Mouse (Mus musculus) MEL (cell line): ENCODE results near the gene Hes3. TPM values are rescaled to one million over a fixed set of nuclear protein-coding genes. Genes with fewer than 3 reads are reported as not detected.

Experiments used
- DNase-seq: peaks from one replicate; pipeline ENCODE4 v3.0.0; 2011; ENCODE audit warnings: low read depth, low spot score
- H3K27ac ChIP-seq: 2 replicates; pipeline ENCODE4 v1.5.1; 2012; ENCODE audit warnings: low read depth, mild to moderate bottlenecking, control low read depth, low read length, moderate library complexity; ENCODE audit not compliant: control insufficient read depth
- H3K27me3 ChIP-seq, 2 experiments: fragments of 150-350 bp in 1 of 2; sonication (generic) in 1 of 2; 2 replicates each; pipeline ENCODE4 v1.6.1; 2012; ENCODE audit warnings: low read length in 2 of 2, mild to moderate bottlenecking in 2 of 2, improper control_type of control experiment in 1 of 2, moderate library complexity in 1 of 2; ENCODE audit not compliant: insufficient read depth in 2 of 2, control insufficient read depth in 1 of 2
- H3K36me3 ChIP-seq, 2 experiments: 2 replicates each; pipeline ENCODE4 v1.6.1; 2012 to 2014; ENCODE audit warnings: low read length in 2 of 2, improper control_type of control experiment in 1 of 2, inconsistent platforms in 1 of 2, mild to moderate bottlenecking in 1 of 2; ENCODE audit not compliant: insufficient read depth in 2 of 2, control insufficient read depth in 1 of 2
- H3K4me1 ChIP-seq, 2 experiments: fragments of 150-350 bp in 1 of 2; sonication (generic) in 1 of 2; 2 replicates each; pipeline ENCODE4 v1.6.1; 2012; ENCODE audit warnings: low read length in 2 of 2, improper control_type of control experiment in 1 of 2, mild to moderate bottlenecking in 1 of 2; ENCODE audit not compliant: insufficient read depth in 2 of 2, control insufficient read depth in 1 of 2
- H3K4me3 ChIP-seq, 2 experiments: fragments of 150-350 bp in 1 of 2; sonication (generic) in 1 of 2; 2 replicates each; pipeline ENCODE4 v1.5.1; 2012; ENCODE audit warnings: low read depth in 2 of 2, low read length in 2 of 2, mild to moderate bottlenecking in 2 of 2, moderate library complexity in 2 of 2, control low read depth in 1 of 2, improper control_type of control experiment in 1 of 2; ENCODE audit not compliant: control insufficient read depth in 1 of 2, insufficient read depth in 1 of 2
- H3K79me2 ChIP-seq: 2 replicates; pipeline ENCODE4 v1.6.1; 2012; ENCODE audit warnings: mild to moderate bottlenecking, low read length, moderate library complexity; ENCODE audit not compliant: control insufficient read depth, poor library complexity, insufficient read depth
- H3K9ac ChIP-seq: 2 replicates; pipeline ENCODE4 v1.6.1; 2012; ENCODE audit warnings: low read depth, mild to moderate bottlenecking, control low read depth, low read length, moderate library complexity; ENCODE audit not compliant: control insufficient read depth, poor library complexity, severe bottlenecking
- H3K9me3 ChIP-seq: fragments of 150-350 bp; sonication (generic); replicated peaks from 2 replicates; pipeline ENCODE4 v1.6.1; 2012; ENCODE audit warnings: mild to moderate bottlenecking, low read length, improper control_type of control experiment, moderate library complexity; ENCODE audit not compliant: insufficient read depth
- BHLHE40 ChIP-seq: IDR thresholded peaks from 2 replicates; pipeline ENCODE4 v1.6.1; 2012; ENCODE audit warnings: low read depth, mild to moderate bottlenecking, inconsistent platforms, low read length, improper control_type of control experiment, borderline replicate concordance
- CHD2 ChIP-seq: IDR thresholded peaks from 2 replicates; pipeline ENCODE4 v1.6.1; 2011; ENCODE audit warnings: low read length, improper control_type of control experiment
- E2F4 ChIP-seq: IDR thresholded peaks from 2 replicates; pipeline ENCODE4 v1.6.1; 2011; ENCODE audit warnings: low read depth, low read length, improper control_type of control experiment, borderline replicate concordance
- ETS1 ChIP-seq: IDR thresholded peaks from 2 replicates; pipeline ENCODE4 v1.6.1; 2012; ENCODE audit warnings: low read depth, mild to moderate bottlenecking, inconsistent platforms, low read length, improper control_type of control experiment, moderate library complexity
- GABPA ChIP-seq: IDR thresholded peaks from 2 replicates; pipeline ENCODE4 v1.6.1; 2012; ENCODE audit warnings: low read depth, mild to moderate bottlenecking, inconsistent platforms, low read length, improper control_type of control experiment, moderate library complexity
- GATA1 ChIP-seq: IDR thresholded peaks from 2 replicates; pipeline ENCODE4 v1.6.1; 2011; ENCODE audit warnings: low read depth, low read length, improper control_type of control experiment
- HCFC1 ChIP-seq: IDR thresholded peaks from 2 replicates; pipeline ENCODE4 v1.6.1; 2012; ENCODE audit warnings: low read depth, mild to moderate bottlenecking, inconsistent platforms, low read length, improper control_type of control experiment, moderate library complexity
- JUND ChIP-seq: IDR thresholded peaks from 2 replicates; pipeline ENCODE4 v1.6.1; 2011; ENCODE audit warnings: low read depth, mild to moderate bottlenecking, improper control_type of control experiment, low read length
- KAT2A ChIP-seq: conservative IDR thresholded peaks from 2 replicates; pipeline ENCODE4 v1.6.1; 2012; ENCODE audit warnings: low read depth, low read length, improper control_type of control experiment, inconsistent platforms
- MAX ChIP-seq: IDR thresholded peaks from 2 replicates; pipeline ENCODE4 v1.6.1; 2011; ENCODE audit warnings: low read length, improper control_type of control experiment
- MAZ ChIP-seq: IDR thresholded peaks from 2 replicates; pipeline ENCODE4 v1.6.1; 2012; ENCODE audit warnings: low read depth, mild to moderate bottlenecking, inconsistent platforms, low read length, improper control_type of control experiment
- MEF2A ChIP-seq: IDR thresholded peaks from 2 replicates; pipeline ENCODE4 v1.6.1; 2014; ENCODE audit warnings: low read depth, mild to moderate bottlenecking, inconsistent platforms, low read length, improper control_type of control experiment; ENCODE audit not compliant: poor library complexity, insufficient replicate concordance, severe bottlenecking; ENCODE audit errors: extremely low read depth
- MXI1 ChIP-seq: IDR thresholded peaks from 2 replicates; pipeline ENCODE4 v1.6.1; 2011; ENCODE audit warnings: mild to moderate bottlenecking, low read depth, low read length, improper control_type of control experiment
- MYB ChIP-seq: IDR thresholded peaks from 2 replicates; pipeline ENCODE4 v1.6.1; 2011; ENCODE audit warnings: mild to moderate bottlenecking, low read depth, low read length, improper control_type of control experiment
- NELFE ChIP-seq: IDR thresholded peaks from 2 replicates; pipeline ENCODE4 v1.6.1; 2011; ENCODE audit warnings: low read depth, low read length, improper control_type of control experiment
- POLR2A ChIP-seq, 2 experiments: IDR thresholded peaks; 2 replicates each; pipeline ENCODE4 v1.6.1; 2011 to 2012; ENCODE audit warnings: low read length in 2 of 2, mild to moderate bottlenecking in 2 of 2, control low read depth in 1 of 2, improper control_type of control experiment in 1 of 2, low read depth in 1 of 2, moderate library complexity in 1 of 2; ENCODE audit not compliant: control insufficient read depth in 1 of 2, insufficient read depth in 1 of 2, poor library complexity in 1 of 2
- POLR2AphosphoS2 ChIP-seq: IDR thresholded peaks from 2 replicates; pipeline ENCODE4 v1.6.1; 2011; ENCODE audit warnings: low read length, improper control_type of control experiment
- POLR2AphosphoS5 ChIP-seq: IDR thresholded peaks from 2 replicates; pipeline ENCODE4 v1.6.1; 2012; ENCODE audit warnings: low read depth, borderline replicate concordance, mild to moderate bottlenecking, inconsistent platforms, low read length, moderate library complexity, mixed read lengths
- RCOR1 ChIP-seq: IDR thresholded peaks from 2 replicates; pipeline ENCODE4 v1.6.1; 2012; ENCODE audit warnings: low read depth, mild to moderate bottlenecking, inconsistent platforms, low read length, improper control_type of control experiment
- TAL1 ChIP-seq: IDR thresholded peaks from 2 replicates; pipeline ENCODE4 v1.6.1; 2012; ENCODE audit warnings: mild to moderate bottlenecking, inconsistent platforms, low read length, moderate library complexity, mixed read lengths
- TBP ChIP-seq: IDR thresholded peaks from 2 replicates; pipeline ENCODE4 v1.8.0; 2011; ENCODE audit warnings: low read depth, low read length, improper control_type of control experiment
- TCF12 ChIP-seq: IDR thresholded peaks from 2 replicates; pipeline ENCODE4 v1.6.1; 2014; ENCODE audit warnings: low read depth, mild to moderate bottlenecking, inconsistent platforms, low read length, improper control_type of control experiment, moderate library complexity
- UBTF ChIP-seq: IDR thresholded peaks from 2 replicates; pipeline ENCODE4 v1.6.1; 2012; ENCODE audit warnings: low read depth, mild to moderate bottlenecking, inconsistent platforms, low read length, improper control_type of control experiment, moderate library complexity, borderline replicate concordance; ENCODE audit not compliant: insufficient read depth
- USF1 ChIP-seq: IDR thresholded peaks from 2 replicates; pipeline ENCODE4 v1.6.1; 2014; ENCODE audit warnings: low read depth, mild to moderate bottlenecking, inconsistent platforms, low read length, improper control_type of control experiment, moderate library complexity
- ZC3H11A ChIP-seq: IDR thresholded peaks from 2 replicates; pipeline ENCODE4 v1.6.1; 2012; ENCODE audit warnings: low read depth, mild to moderate bottlenecking, inconsistent platforms, low read length, improper control_type of control experiment
- ZMIZ1 ChIP-seq: IDR thresholded peaks from 2 replicates; pipeline ENCODE4 v1.6.1; 2012; ENCODE audit warnings: low read depth, mild to moderate bottlenecking, inconsistent platforms, low read length, improper control_type of control experiment, moderate library complexity
- ZNF384 ChIP-seq: IDR thresholded peaks from 2 replicates; pipeline ENCODE4 v1.6.1; 2012; ENCODE audit warnings: low read depth, mild to moderate bottlenecking, inconsistent platforms, low read length, improper control_type of control experiment
- polyA plus RNA-seq, 2 experiments: library from polyadenylated mRNA; stranded (reverse) in 1 of 2; unstranded in 1 of 2; fragments of >175 nt in 1 of 2; fragments of >200 nt in 1 of 2; gene quantifications; 2 replicates each; pipeline versions ENCODE4 v1.2.1 to v1.2.4; 2012; ENCODE audit warnings: low replicate concordance in 2 of 2, low read depth in 1 of 2; ENCODE audit not compliant: insufficient read length in 2 of 2, insufficient read depth in 1 of 2, missing spikeins in 1 of 2
- total RNA-seq: library from RNA; depleted of rRNA; stranded (reverse); fragments of 300-350 nt; gene quantifications from 2 replicates; pipeline ENCODE4 v1.2.3, GENCODE M21; 2012

Gene Hes3
- total and polyA plus RNA-seq, 3 experiments: 0.04 TPM; not detected in 2

DNA sequence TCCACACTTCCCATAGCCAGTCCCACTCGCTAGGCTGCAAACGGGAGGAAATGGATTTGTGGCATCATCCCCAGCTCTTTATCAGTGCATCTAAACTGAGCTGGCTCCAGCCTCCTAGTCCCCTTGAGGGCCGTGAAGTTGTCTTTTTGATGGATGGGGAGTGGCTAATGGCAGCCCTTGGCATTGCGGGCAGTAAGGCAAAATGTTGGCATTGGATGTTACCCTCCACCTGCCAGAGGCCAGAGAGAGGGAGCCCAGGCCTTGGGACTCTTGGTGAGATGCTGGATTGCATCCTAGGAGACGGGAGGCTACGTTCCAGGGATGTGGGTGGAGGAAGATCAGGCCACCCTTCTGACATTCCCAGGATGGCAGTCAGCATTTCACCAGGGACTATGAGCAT, 14.5 kb upstream of the Hes3 start:
- no peak for DNase-seq
- Histone ChIP-seq H3K79me2 (no peaks in the 10 kb centered on the region), H3K27me3 (no peaks in the 10 kb centered on the region), H3K36me3 (no peaks in the 10 kb centered on the region; a peak in 1 of 4 replicates), H3K9me3 (no peaks in the 10 kb centered on the region), H3K27ac (no peak overlapping the region)
- TF ChIP-seq GATA1 (no peak), GABPA (no peak), MXI1 (no peak), TAL1 (no peak), KAT2A (no peak), MYB (no peak), RCOR1 (no peak), NELFE (no peak), ZMIZ1 (no peak), UBTF (no peak), ETS1 (no peak)
- TF ChIP-seq, all 39 proteins: peak for 0
- no peak overlapping the region for H3K9ac ChIP-seq
- H3K4me1 ChIP-seq: no peaks in the 10 kb centered on the region
- no peak overlapping the region for H3K4me3 ChIP-seq

DNA sequence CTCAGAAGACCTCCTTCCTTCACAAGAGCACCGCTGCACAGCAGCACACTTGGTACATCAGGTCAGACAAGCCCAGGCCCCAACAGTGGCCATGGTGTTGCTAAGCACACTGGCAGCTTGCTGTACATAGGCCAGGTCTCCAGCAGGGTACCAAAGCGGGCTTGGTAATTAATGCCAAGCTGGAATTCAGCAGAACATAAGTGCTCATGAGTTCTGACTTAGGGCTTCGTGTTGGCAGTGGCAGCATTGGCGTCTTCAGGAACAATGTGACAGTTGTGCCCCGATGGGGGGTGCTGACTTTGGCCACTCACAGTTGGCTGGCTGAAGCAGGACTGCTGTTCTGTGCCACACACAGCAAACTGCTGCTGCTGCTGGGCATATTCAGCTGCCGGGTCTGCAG, 13.2 kb upstream of the Hes3 start:
- Histone ChIP-seq H3K4me3 (no peak overlapping the region), H3K36me3 (no peaks in the 10 kb centered on the region; a peak in 1 of 4 replicates), H3K9me3 (no peaks in the 10 kb centered on the region)

DNA sequence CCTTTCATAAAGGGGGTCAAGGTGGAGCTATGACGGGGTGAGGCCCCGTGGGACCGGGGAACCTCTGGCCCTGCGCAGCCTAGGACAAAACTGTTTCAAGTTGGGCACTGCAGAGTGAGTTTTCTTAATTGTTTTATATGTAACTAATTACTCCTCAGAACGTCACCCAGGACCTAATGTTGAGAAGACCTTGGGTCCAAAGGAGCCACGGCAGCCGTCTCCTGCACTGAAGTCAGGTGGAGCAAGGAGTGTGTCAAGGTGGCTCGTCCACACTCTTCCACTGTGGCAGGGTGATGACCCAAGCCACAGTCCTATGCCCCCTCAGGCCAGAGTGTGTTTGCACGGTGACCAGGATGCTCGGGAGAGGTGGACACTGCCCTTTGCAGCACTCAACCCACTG, 11.7 kb upstream of the Hes3 start:
- H3K27me3 ChIP-seq: no peaks in the 10 kb centered on the region
- H3K4me1 ChIP-seq: peaks cover 3 to 5% of the 10 kb centered on the region in 2 experiments; a peak in 1 of 4 replicates
- peaks cover 8% of the 10 kb centered on the region for H3K79me2 ChIP-seq
- H3K27ac ChIP-seq: no peak overlapping the region
- TF ChIP-seq GATA1 (no peak), ZC3H11A (no peak), JUND (no peak), ZNF384 (no peak), USF1 (no peak), ZMIZ1 (no peak), TBP (no peak), HCFC1 (no peak), MAZ (no peak), BHLHE40 (no peak), GABPA (no peak), MXI1 (no peak), MEF2A (no peak), MAX (no peak), POLR2AphosphoS5 (no peak), CHD2 (no peak)
- DNase-seq: no peak
- H3K36me3 ChIP-seq: peaks cover 0 to 5% of the 10 kb centered on the region in 2 experiments; a peak in 2 of 4 replicates
- no peaks in the 10 kb centered on the region for H3K9me3 ChIP-seq
- H3K4me3 ChIP-seq: no peak overlapping the region
- no peak overlapping the region for H3K9ac ChIP-seq

More for the DNA sequence above, 13.2 kb upstream of the Hes3 start:
- H3K27ac ChIP-seq: no peak overlapping the region
- no peaks in the 10 kb centered on the region for H3K4me1 ChIP-seq
- no peak for DNase-seq
- TF ChIP-seq POLR2A (IDR thresholded peaks at IDR 0.05; ENCODE audit: control insufficient read depth in 1 of 2, insufficient read depth in 1 of 2, low read depth in 1 of 2, low read length in 2 of 2, poor library complexity in 1 of 2) (no peak), BHLHE40 (no peak), ZMIZ1 (no peak), MEF2A (no peak), TCF12 (no peak), POLR2AphosphoS2 (no peak), TBP (no peak), ZNF384 (no peak), KAT2A (no peak), E2F4 (no peak)
- TF ChIP-seq, all 39 proteins: peak for 0
- Histone ChIP-seq H3K79me2 (no peaks in the 10 kb centered on the region), H3K27me3 (no peaks in the 10 kb centered on the region), H3K9ac (no peak overlapping the region)
